Mouse (Mus musculus) embryonic stem cell, embryonic (primary cell): ENCODE data around the gene Cfap43.

Experiments used
- CTCF ChIA-PET, 4 experiments: fragments of 300-600 bp in 2 of 4; fragments of 350-600 bp in 2 of 4; sonication (Branson Sonifier 250); formaldehyde crosslinking; loops; one replicate each; lab custom pipeline; 2022; ENCODE audit warnings: inconsistent platforms in 2 of 4; lab: Charles Lee
- POLR2A ChIA-PET, 4 experiments: fragments of 300-600 bp in 2 of 4; fragments of 350-600 bp in 2 of 4; sonication (Branson Sonifier 250); formaldehyde crosslinking; loops; one replicate each; lab custom pipeline; 2022; ENCODE audit warnings: antibody characterized with exemption in 4 of 4, inconsistent platforms in 1 of 4; lab: Charles Lee

The Cfap43 gene

GRCm38 (mm10) chr19:47821494-47821872, 97.6 kb downstream of the Cfap43 start:
- ChIA-PET POLR2A (interaction anchor here in 1 of 4 experiments (0.7 to 1.6 kb wide), 3 partner anchors 8 to 42 kb away, joined by 5 read pairs; no protein-coding TSS in a partner anchor), CTCF (interaction anchor here in 3 of 4 experiments (0.5 to 1.1 kb wide), 3 partner anchors 9 to 61 kb away, joined by 3 to 4 read pairs (median 3); no protein-coding TSS in a partner anchor)

GRCm38 (mm10) chr19:47820832-47821493, 98.1 kb downstream of the Cfap43 start:
- ChIA-PET CTCF (interaction anchor here in 3 of 4 experiments (0.5 to 1.1 kb wide), 6 partner anchors 10 to 237 kb away, joined by 3 to 5 read pairs (median 3); no protein-coding TSS in a partner anchor), POLR2A (interaction anchor here in 1 of 4 experiments (0.6 to 1.6 kb wide), 4 partner anchors 8 to 74 kb away, joined by 3 to 5 read pairs (median 5); no protein-coding TSS in a partner anchor)

DNA sequence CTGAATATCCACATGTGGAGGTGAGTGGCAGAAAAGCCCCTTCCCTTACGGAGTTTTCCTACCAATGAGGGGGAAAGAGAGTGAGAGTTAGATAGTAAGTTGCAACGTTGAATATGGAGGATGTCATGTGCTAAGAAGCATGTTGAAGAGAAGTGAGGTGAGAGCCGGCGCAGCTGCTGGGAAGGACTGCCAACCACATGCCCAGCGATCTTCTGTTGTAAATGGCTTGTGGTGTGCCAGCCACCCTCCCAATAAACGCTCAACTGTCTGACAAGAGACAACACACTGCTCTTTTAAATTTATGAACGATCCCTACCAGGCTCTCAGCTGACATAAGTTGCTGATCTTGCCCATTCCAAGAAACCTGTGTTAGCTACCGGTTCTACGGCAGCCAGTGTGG, 101.4 kb downstream of the Cfap43 start:
- ChIA-PET POLR2A (no interaction called here), CTCF (no interaction called here)

DNA sequence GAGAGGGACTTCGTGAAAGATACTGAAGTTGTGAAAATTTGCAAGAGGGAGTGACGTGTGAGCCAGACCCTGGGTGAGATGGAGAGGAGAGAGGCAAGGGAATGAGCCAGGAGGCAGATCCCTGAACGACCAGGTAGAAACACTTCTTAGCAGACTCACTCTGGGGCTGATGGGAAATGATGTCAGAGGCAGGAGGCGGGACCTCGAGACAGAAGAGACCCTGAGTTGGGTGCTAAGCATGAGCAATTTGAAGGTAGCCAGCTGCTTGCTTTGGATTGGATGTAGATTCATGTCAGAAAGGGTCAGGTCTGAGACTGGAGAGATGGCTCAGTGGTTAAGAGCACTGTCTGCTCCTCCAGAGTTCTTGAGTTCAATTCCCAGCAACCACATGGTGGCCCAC, 104.4 kb downstream of the Cfap43 start:
- POLR2A ChIA-PET: interaction anchor here in 3 of 4 experiments (0.6 to 1.0 kb wide), 4 partner anchors 19 to 305 kb away, joined by 3 to 4 read pairs (median 3); partner anchors contain the start of gene Sfr1 (in 1 of the 3)
- CTCF ChIA-PET: no interaction called here

GRCm38 (mm10) chr19:47812091-47812490, 107.0 kb downstream of the Cfap43 start:
- CTCF ChIA-PET: interaction anchor here in 2 of 4 experiments (0.7 to 1.2 kb wide), 2 partner anchors 19 to 456 kb away, joined by 3 read pairs; no protein-coding TSS in a partner anchor
- POLR2A ChIA-PET: interaction anchor here in 1 of 4 experiments (1.6 kb wide), 1 partner anchor 14 kb away, joined by 4 read pairs; no protein-coding TSS in a partner anchor

- ChIA-PET POLR2A (interaction anchor here in 1 of 4 experiments (0.6 to 0.9 kb wide), 3 partner anchors 14 to 50 kb away, joined by 3 to 4 read pairs (median 4); no protein-coding TSS in a partner anchor), CTCF (interaction anchor here in 2 of 4 experiments (0.6 to 1.1 kb wide), 2 partner anchors 67 to 146 kb away, joined by 3 to 4 read pairs; partner anchors contain the start of gene Sfr1 (in 1 of the 2))
Measured at GRCm38 (mm10) chr19:47798583-47798982, 120.5 kb downstream of the Cfap43 start.

DNA sequence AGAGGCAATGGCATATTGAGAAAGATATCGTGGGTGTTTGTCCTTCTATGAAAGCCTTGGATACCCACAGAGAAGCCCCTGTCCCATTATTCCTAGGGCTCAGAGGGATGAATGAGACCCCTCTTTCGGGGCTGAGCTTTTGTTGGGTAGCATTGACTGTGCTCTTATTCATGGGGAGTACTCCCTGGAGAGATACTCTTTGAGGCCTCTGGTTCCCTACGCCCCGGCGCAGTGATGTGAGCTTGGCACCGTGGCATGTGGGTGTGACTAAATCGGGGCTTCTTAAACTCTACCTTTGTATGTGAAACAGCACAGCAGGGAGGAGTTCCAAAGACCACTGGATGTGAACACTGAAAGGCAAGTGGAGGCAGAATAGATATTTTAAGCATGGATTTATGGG, 122.4 kb downstream of the Cfap43 start:
- ChIA-PET POLR2A (interaction anchor here in 2 of 4 experiments (1.3 to 1.7 kb wide), 3 partner anchors 9 to 65 kb away, joined by 3 read pairs; partner anchors contain the start of gene Sfr1 (in 1 of the 2)), CTCF (no interaction called here)

- POLR2A ChIA-PET: interaction anchor here in 3 of 4 experiments (0.6 to 1.3 kb wide), 8 partner anchors 20 to 292 kb away, joined by 3 to 4 read pairs (median 3); partner anchors contain the start of gene Sfr1 (in 1 of the 3)
- CTCF ChIA-PET: interaction anchor here (0.5 to 1.1 kb wide), 9 partner anchors 8 to 652 kb away, joined by 3 to 16 read pairs (median 4); partner anchors contain the start of genes Cfap43 (in 1 of the 4), Itprip (in 1 of the 4) and Stn1 (in 1 of the 4)
Measured at GRCm38 (mm10) chr19:47795009-47795728, 123.9 kb downstream of the Cfap43 start.

- CTCF ChIA-PET: interaction anchor here in 2 of 4 experiments (0.5 to 1.0 kb wide), 7 partner anchors 19 to 651 kb away, joined by 4 to 10 read pairs (median 7); partner anchors contain the start of gene Stn1 (in 1 of the 2)
- POLR2A ChIA-PET: interaction anchor here in 2 of 4 experiments (0.6 to 0.9 kb wide), 4 partner anchors 36 to 121 kb away, joined by 3 read pairs; partner anchors contain the start of gene Sfr1 (in 1 of the 2)
Measured at GRCm38 (mm10) chr19:47794331-47794730, 124.8 kb downstream of the Cfap43 start.

GRCm38 (mm10) chr19:47790316-47791020, 128.6 kb downstream of the Cfap43 start:
- CTCF ChIA-PET: interaction anchor here in 1 of 4 experiments (1.3 kb wide), 1 partner anchor 9 kb away, joined by 3 read pairs; no protein-coding TSS in a partner anchor
- POLR2A ChIA-PET: interaction anchor here in 3 of 4 experiments (0.7 to 1.2 kb wide), 4 partner anchors 11 to 59 kb away, joined by 3 to 5 read pairs (median 4); partner anchors contain the start of gene Sfr1 (in 1 of the 3)

- POLR2A ChIA-PET: interaction anchor here in 2 of 4 experiments (0.6 to 0.7 kb wide), 2 partner anchors 74 to 88 kb away, joined by 3 to 4 read pairs; no protein-coding TSS in a partner anchor
- CTCF ChIA-PET: interaction anchor here in 3 of 4 experiments (0.6 to 1.6 kb wide), 5 partner anchors 12 to 198 kb away, joined by 3 to 5 read pairs (median 3); no protein-coding TSS in a partner anchor
Measured at GRCm38 (mm10) chr19:47783898-47784297, 135.2 kb downstream of the Cfap43 start.

- CTCF ChIA-PET: interaction anchor here in 3 of 4 experiments (0.8 to 1.6 kb wide), 4 partner anchors 9 to 50 kb away, joined by 3 read pairs; partner anchors contain the start of gene Sfr1 (in 2 of the 3)
- POLR2A ChIA-PET: interaction anchor here in 2 of 4 experiments (0.7 to 1.3 kb wide), 4 partner anchors 8 to 32 kb away, joined by 3 to 5 read pairs (median 4); no protein-coding TSS in a partner anchor
Measured at GRCm38 (mm10) chr19:47780972-47781371, 138.1 kb downstream of the Cfap43 start.

- CTCF ChIA-PET: no interaction called here
- POLR2A ChIA-PET: interaction anchor here in 1 of 4 experiments (0.7 to 1.3 kb wide), 3 partner anchors 9 to 41 kb away, joined by 4 to 5 read pairs (median 5); no protein-coding TSS in a partner anchor
Measured at GRCm38 (mm10) chr19:47780145-47780544, 138.9 kb downstream of the Cfap43 start.

- CTCF ChIA-PET: interaction anchor here in 1 of 4 experiments (0.6 kb wide), 1 partner anchor 105 kb away, joined by 3 read pairs; no protein-coding TSS in a partner anchor
- POLR2A ChIA-PET: interaction anchor here in 1 of 4 experiments (0.9 to 2.1 kb wide), 4 partner anchors 10 to 82 kb away, joined by 3 to 7 read pairs (median 4); no protein-coding TSS in a partner anchor
Measured at GRCm38 (mm10) chr19:47777847-47778246, 141.2 kb downstream of the Cfap43 start.

DNA sequence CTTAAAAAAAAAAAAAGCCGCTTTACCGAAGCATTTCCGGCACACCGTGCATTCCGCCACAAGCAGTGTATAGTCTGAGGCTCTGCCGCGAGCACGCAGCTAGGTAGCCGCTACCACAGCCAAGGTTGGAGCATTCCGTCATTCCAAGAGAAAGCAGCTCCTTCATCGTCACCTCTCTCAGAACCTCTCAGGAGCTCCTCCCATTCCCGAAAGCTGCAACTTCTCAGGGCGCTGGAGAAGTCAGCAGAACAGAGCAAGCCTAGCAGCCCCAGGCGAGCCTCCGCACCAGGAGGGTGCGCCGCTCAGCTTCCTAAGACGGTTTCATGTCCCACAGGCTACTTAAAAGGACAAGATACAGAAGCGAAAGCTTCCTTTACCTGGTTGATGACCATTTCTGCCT, 163.5 kb downstream of the Cfap43 start:
- CTCF ChIA-PET: interaction anchor here in 2 of 4 experiments (0.6 to 1.4 kb wide), 5 partner anchors 24 to 376 kb away, joined by 3 to 5 read pairs (median 3); partner anchors contain the start of genes Cfap43 (in 1 of the 2), Itprip (in 1 of the 2) and Sfr1 (in 1 of the 2)
- POLR2A ChIA-PET: interaction anchor here in 3 of 4 experiments (0.5 to 3.1 kb wide), 20 partner anchors 9 to 530 kb away, joined by 3 to 23 read pairs (median 4); partner anchors contain the start of gene Sfr1 (in 2 of the 3)

DNA sequence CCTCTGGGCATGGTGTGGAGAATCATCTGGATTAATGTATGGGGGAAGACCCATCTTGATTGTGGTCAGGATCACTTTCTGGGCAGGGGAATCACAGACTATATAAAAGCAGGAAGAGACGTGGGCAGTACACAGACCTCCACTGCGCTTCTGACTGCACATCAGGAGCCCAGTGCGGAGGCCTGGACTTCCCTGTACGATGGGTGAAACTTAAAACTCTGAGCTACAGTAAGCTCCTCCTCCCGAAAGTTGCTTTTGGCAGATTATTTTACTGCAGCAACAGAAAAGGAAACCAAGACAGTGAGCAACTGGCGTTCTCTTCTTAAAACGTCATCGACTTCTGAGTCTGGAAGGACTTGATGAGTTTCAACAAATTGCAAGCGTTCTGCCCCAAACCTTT, 164.2 kb downstream of the Cfap43 start:
- CTCF ChIA-PET: interaction anchor here in 1 of 4 experiments (1.4 kb wide), 1 partner anchor 24 kb away, joined by 5 read pairs; the partner anchor contains the start of gene Sfr1

More for the DNA sequence above, 164.2 kb downstream of the Cfap43 start:
- POLR2A ChIA-PET: interaction anchor here in 2 of 4 experiments (0.7 to 3.1 kb wide), 15 partner anchors 9 to 1396 kb away, joined by 3 to 23 read pairs (median 4); partner anchors contain the start of gene Sfr1 (in 2 of the 2)
